Mouse (Mus musculus) adrenal gland (tissue): ENCODE measurements at regions not wholly inside any gene's neighbourhood (a gene's known extent, or its start where the extent isn't known, plus 50 kb on each side); places are given as distances from the start of the nearest gene placed in this dataset.

ENCODE experiments used
- intact Hi-C: fragments of 180-260 bp; cut with DNase I; formaldehyde crosslinking; loops from one replicate; pipeline ENCODE4 v1.15.1; 2025

GRCm38 (mm10) chr10:29640249-29640648 is 104.6 kb upstream of the Rspo3 start:
- intact Hi-C loops, result no loop called here

DNA sequence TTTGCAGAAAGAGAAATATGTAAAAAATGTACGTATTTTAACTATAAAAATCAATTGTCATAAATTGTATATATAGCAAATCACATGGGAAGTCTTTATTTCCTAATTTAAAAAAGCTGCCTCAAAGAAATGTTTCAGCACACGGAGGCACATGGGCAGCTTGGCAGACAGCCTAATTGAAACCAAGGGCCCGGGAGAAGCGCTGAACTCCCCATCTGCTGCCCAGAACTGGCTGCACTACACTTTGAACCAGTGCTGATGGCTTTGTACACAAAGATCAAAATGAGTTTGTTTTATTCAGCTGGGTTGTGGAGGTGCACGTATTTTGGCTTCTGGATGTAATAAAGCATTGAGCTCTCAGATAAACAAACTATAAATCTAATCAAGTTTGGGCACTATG is 100.2 kb upstream of the Rspo3 start:
- intact Hi-C loops, result no loop called here

DNA sequence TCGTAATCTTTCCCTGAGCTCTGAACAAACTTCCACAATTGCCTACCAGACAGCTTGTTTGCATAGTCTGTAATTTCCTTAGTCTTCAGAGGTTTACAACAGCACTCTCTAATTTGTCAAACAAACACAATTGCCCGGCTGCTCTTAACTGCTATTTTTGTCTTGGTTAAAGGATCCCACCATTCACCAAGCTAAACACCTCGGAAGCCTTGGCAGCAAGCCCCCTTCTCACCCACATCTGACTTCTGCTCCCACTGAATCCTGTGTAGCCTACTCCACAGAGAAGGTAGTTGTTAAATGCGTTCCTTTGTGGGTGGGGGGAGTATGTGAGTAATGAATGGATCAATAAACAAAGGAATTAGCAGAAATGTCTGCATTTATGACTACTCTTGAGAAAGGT is 59.8 kb upstream of the Rspo3 start:
- intact Hi-C loops, result no loop called here

GRCm38 (mm10) chr10:29594969-29595368 is 59.3 kb upstream of the Rspo3 start:
- intact Hi-C loops, result no loop called here

DNA sequence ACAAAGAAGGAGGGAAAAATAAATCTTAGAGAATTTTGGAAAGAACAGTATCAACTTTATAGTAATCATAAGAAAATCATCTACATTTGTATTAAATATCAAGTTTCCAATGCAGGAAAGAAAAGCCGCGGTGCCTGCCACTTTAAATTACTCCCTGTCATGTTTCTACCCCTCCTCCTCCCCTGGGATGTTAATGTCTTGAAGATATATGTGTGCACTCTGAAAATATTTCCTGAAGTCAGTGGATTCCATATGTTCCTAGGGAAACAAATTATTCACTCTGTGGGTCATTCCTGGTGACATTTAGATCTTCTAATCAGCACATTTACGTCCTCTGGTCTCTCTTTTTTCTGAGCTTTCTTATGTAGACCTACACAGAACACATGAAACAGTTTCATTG is 57.2 kb upstream of the Rspo3 start:
- intact Hi-C loops, result no loop called here

- intact Hi-C loops, result no loop called here
Measured at GRCm38 (mm10) chr10:29590187-29590586, 54.5 kb upstream of the Rspo3 start.

DNA sequence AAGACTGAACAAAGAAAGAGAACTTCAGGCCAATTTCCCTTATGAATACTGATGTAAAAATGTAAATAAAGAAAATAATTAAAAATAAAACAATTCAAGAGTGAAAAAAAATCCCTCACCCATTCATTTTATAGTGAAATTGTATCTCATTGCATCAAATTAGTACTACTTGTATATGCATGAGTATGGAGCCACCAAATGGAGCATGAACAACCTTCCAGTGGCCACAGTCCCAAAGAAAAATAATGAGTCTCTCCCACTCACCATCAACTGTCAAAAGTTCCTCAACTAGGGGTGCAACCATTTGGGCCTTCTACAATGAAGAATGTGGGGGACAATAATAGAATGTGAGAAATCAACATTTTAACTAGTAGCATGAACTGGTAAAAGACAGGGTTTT is 54.1 kb upstream of the Rspo3 start:
- intact Hi-C loops, result no loop called here
